Mouse (Mus musculus) CH12.LX (cell line): Measurements from ENCODE around the gene Bri3.

Experiments used
- ELF1 ChIP-seq: IDR thresholded peaks from 2 replicates; pipeline ENCODE4 v1.6.1; 2014; ENCODE audit warnings: low read depth, mild to moderate bottlenecking, inconsistent platforms, low read length, improper control_type of control experiment
- GABPA ChIP-seq: IDR thresholded peaks from 2 replicates; pipeline ENCODE4 v1.6.1; 2012; ENCODE audit warnings: low read depth, low read length, improper control_type of control experiment, inconsistent platforms; ENCODE audit not compliant: insufficient replicate concordance
- JUND ChIP-seq: conservative IDR thresholded peaks from 2 replicates; pipeline ENCODE4 v1.6.1; 2011; ENCODE audit warnings: low read depth, low read length, improper control_type of control experiment
- USF2 ChIP-seq: conservative IDR thresholded peaks from 2 replicates; pipeline ENCODE4 v1.6.1; 2011; ENCODE audit warnings: low read depth, low read length, improper control_type of control experiment

GRCm38 (mm10) chr5:144358592-144358917, 114.3 kb downstream of the Bri3 start:
- TF ChIP-seq JUND (no peak), ELF1 (no peak), GABPA (no peak), USF2 (no peak)
